Mouse (Mus musculus): ENCODE results near the gene Gadd45a. TPM values are rescaled to one million over a fixed set of nuclear protein-coding genes. Genes with fewer than 3 reads are reported as not detected.

The Gadd45a gene
- polyA plus RNA-seq, 1 experiment from 2014 or later, result 17.6 TPM

GRCm38 (mm10) chr6:67073929-67074328 lies 36.7 kb upstream of the Gadd45a start:
- no peak for ATAC-seq (ENCODE audit: insufficient number of reproducible peaks, low FRiP score, low TSS enrichment, low read depth)

GRCm38 (mm10) chr6:67073446-67073845 lies 36.2 kb upstream of the Gadd45a start:
- ATAC-seq (ENCODE audit: insufficient number of reproducible peaks, low FRiP score, low TSS enrichment, low read depth) (no peak), DNase-seq (ENCODE audit: low spot score) (no peak)
- H3K9ac ChIP-seq (ENCODE audit: low read length), result no peak overlapping the region
- no peak overlapping the region for H3K4me3 ChIP-seq (ENCODE audit: low read depth, low read length)
- H3K9me3 ChIP-seq (ENCODE audit: control insufficient read depth, low read length), result no peaks in the 10 kb centered on the region
- H3K36me3 ChIP-seq (ENCODE audit: control insufficient read depth, insufficient read depth, low read length), result no peaks in the 10 kb centered on the region
- no peaks in the 10 kb centered on the region for H3K27me3 ChIP-seq (ENCODE audit: control insufficient read depth, insufficient read depth, low read length)
- H3K4me1 ChIP-seq (ENCODE audit: control insufficient read depth, insufficient read depth, low read length), result peaks cover 8% of the 10 kb centered on the region; the same call in 1 of the 2 replicates
- 82% methylated on average over 4 of the region's 4 CpGs for WGBS
- H3K27ac ChIP-seq (replicated peaks; ENCODE audit: low read depth, low read length), result no peak overlapping the region
- H3K4me2 ChIP-seq (ENCODE audit: low read depth, severe bottlenecking), result no peak overlapping the region

More at GRCm38 (mm10) chr6:67073929-67074328, 36.7 kb upstream of the Gadd45a start:
- WGBS, result 75% methylated on average over 5 of the region's 5 CpGs
- H3K9me3 ChIP-seq (ENCODE audit: control insufficient read depth, low read length), result no peaks in the 10 kb centered on the region
- DNase-seq (ENCODE audit: low spot score), result no peak
- no peak overlapping the region for H3K4me2 ChIP-seq (ENCODE audit: low read depth, severe bottlenecking)
- H3K27me3 ChIP-seq (ENCODE audit: control insufficient read depth, insufficient read depth, low read length), result no peaks in the 10 kb centered on the region
- H3K9ac ChIP-seq (ENCODE audit: low read length), result no peak overlapping the region
- no peak overlapping the region for H3K4me3 ChIP-seq (ENCODE audit: low read depth, low read length)
- H3K36me3 ChIP-seq (ENCODE audit: control insufficient read depth, insufficient read depth, low read length), result no peaks in the 10 kb centered on the region
- H3K27ac ChIP-seq (replicated peaks; ENCODE audit: low read depth, low read length), result no peak overlapping the region
- peaks cover 8% of the 10 kb centered on the region; the same call in 1 of the 2 replicates for H3K4me1 ChIP-seq (ENCODE audit: control insufficient read depth, insufficient read depth, low read length)

GRCm38 (mm10) chr6:67071615-67072014 lies 34.4 kb upstream of the Gadd45a start:
- H3K9me3 ChIP-seq (ENCODE audit: control insufficient read depth, low read length), result no peaks in the 10 kb centered on the region
- WGBS, result 81% methylated on average over 1 of the region's 1 CpGs
- H3K27me3 ChIP-seq (ENCODE audit: control insufficient read depth, insufficient read depth, low read length), result no peaks in the 10 kb centered on the region
- H3K4me2 ChIP-seq (ENCODE audit: low read depth, severe bottlenecking), result no peak overlapping the region
- H3K27ac ChIP-seq (replicated peaks; ENCODE audit: low read depth, low read length), result no peak overlapping the region
- DNase-seq (ENCODE audit: low spot score) (no peak), ATAC-seq (ENCODE audit: insufficient number of reproducible peaks, low FRiP score, low TSS enrichment, low read depth) (no peak)
- no peaks in the 10 kb centered on the region for H3K36me3 ChIP-seq (ENCODE audit: control insufficient read depth, insufficient read depth, low read length)
- H3K9ac ChIP-seq (ENCODE audit: low read length), result no peak overlapping the region
- H3K4me1 ChIP-seq (ENCODE audit: control insufficient read depth, insufficient read depth, low read length), result no peaks in the 10 kb centered on the region
- no peak overlapping the region for H3K4me3 ChIP-seq (ENCODE audit: low read depth, low read length)

GRCm38 (mm10) chr6:67069800-67070315 lies 32.6 kb upstream of the Gadd45a start:
- no peaks in the 10 kb centered on the region for H3K36me3 ChIP-seq (ENCODE audit: control insufficient read depth, insufficient read depth, low read length)
- H3K4me3 ChIP-seq (ENCODE audit: low read depth, low read length), result no peak overlapping the region
- DNase-seq (ENCODE audit: low spot score) (no peak), ATAC-seq (ENCODE audit: insufficient number of reproducible peaks, low FRiP score, low TSS enrichment, low read depth) (no peak)
- H3K9ac ChIP-seq (ENCODE audit: low read length), result no peak overlapping the region
- WGBS, result 78% methylated on average over 9 of the region's 9 CpGs
- H3K9me3 ChIP-seq (ENCODE audit: control insufficient read depth, low read length), result no peaks in the 10 kb centered on the region
- H3K4me1 ChIP-seq (ENCODE audit: control insufficient read depth, insufficient read depth, low read length), result no peaks in the 10 kb centered on the region
- no peak overlapping the region for H3K4me2 ChIP-seq (ENCODE audit: low read depth, severe bottlenecking)
- H3K27ac ChIP-seq (replicated peaks; ENCODE audit: low read depth, low read length), result no peak overlapping the region
- no peaks in the 10 kb centered on the region for H3K27me3 ChIP-seq (ENCODE audit: control insufficient read depth, insufficient read depth, low read length)

GRCm38 (mm10) chr6:67069219-67069762 lies 32.0 kb upstream of the Gadd45a start:
- Histone ChIP-seq H3K36me3 (ENCODE audit: control insufficient read depth, insufficient read depth, low read length) (no peaks in the 10 kb centered on the region), H3K4me3 (ENCODE audit: low read depth, low read length) (no peak overlapping the region), H3K4me1 (ENCODE audit: control insufficient read depth, insufficient read depth, low read length) (no peaks in the 10 kb centered on the region), H3K4me2 (ENCODE audit: low read depth, severe bottlenecking) (no peak overlapping the region), H3K27ac (replicated peaks; ENCODE audit: low read depth, low read length) (no peak overlapping the region), H3K9ac (ENCODE audit: low read length) (no peak overlapping the region), H3K9me3 (ENCODE audit: control insufficient read depth, low read length) (no peaks in the 10 kb centered on the region), H3K27me3 (ENCODE audit: control insufficient read depth, insufficient read depth, low read length) (no peaks in the 10 kb centered on the region)
- no peak for DNase-seq (ENCODE audit: low spot score)
- 86% methylated on average over 8 of the region's 8 CpGs for WGBS
- ATAC-seq (ENCODE audit: insufficient number of reproducible peaks, low FRiP score, low TSS enrichment, low read depth), result no peak

- no peak overlapping the region for H3K9ac ChIP-seq (ENCODE audit: low read length)
- H3K4me2 ChIP-seq (ENCODE audit: low read depth, severe bottlenecking), result no peak overlapping the region
- WGBS, result 90% methylated on average over 5 of the region's 5 CpGs
- DNase-seq (ENCODE audit: low spot score) (no peak), ATAC-seq (ENCODE audit: insufficient number of reproducible peaks, low FRiP score, low TSS enrichment, low read depth) (no peak)
- H3K27me3 ChIP-seq (ENCODE audit: control insufficient read depth, insufficient read depth, low read length), result no peaks in the 10 kb centered on the region
- H3K4me3 ChIP-seq (ENCODE audit: low read depth, low read length), result no peak overlapping the region
- H3K4me1 ChIP-seq (ENCODE audit: control insufficient read depth, insufficient read depth, low read length), result no peaks in the 10 kb centered on the region
- H3K36me3 ChIP-seq (ENCODE audit: control insufficient read depth, insufficient read depth, low read length), result no peaks in the 10 kb centered on the region
- no peaks in the 10 kb centered on the region for H3K9me3 ChIP-seq (ENCODE audit: control insufficient read depth, low read length)
- H3K27ac ChIP-seq (replicated peaks; ENCODE audit: low read depth, low read length), result no peak overlapping the region
These were observed 22.8 kb upstream of the Gadd45a start for GRCm38 (mm10) chr6:67060057-67060456.

GRCm38 (mm10) chr6:67057991-67058696 lies 20.9 kb upstream of the Gadd45a start:
- no peak for ATAC-seq (ENCODE audit: insufficient number of reproducible peaks, low FRiP score, low TSS enrichment, low read depth)
- Histone ChIP-seq H3K9me3 (ENCODE audit: control insufficient read depth, low read length) (no peaks in the 10 kb centered on the region), H3K27me3 (ENCODE audit: control insufficient read depth, insufficient read depth, low read length) (no peaks in the 10 kb centered on the region), H3K4me3 (ENCODE audit: low read depth, low read length) (no peak overlapping the region), H3K36me3 (ENCODE audit: control insufficient read depth, insufficient read depth, low read length) (no peaks in the 10 kb centered on the region), H3K4me2 (ENCODE audit: low read depth, severe bottlenecking) (no peak overlapping the region), H3K4me1 (ENCODE audit: control insufficient read depth, insufficient read depth, low read length) (no peaks in the 10 kb centered on the region), H3K9ac (ENCODE audit: low read length) (no peak overlapping the region), H3K27ac (replicated peaks; ENCODE audit: low read depth, low read length) (no peak overlapping the region)
- WGBS, result 89% methylated on average over 7 of the region's 7 CpGs
- DNase-seq (ENCODE audit: low spot score), result no peak

GRCm38 (mm10) chr6:67057574-67057973 lies 20.3 kb upstream of the Gadd45a start:
- H3K9ac ChIP-seq (ENCODE audit: low read length), result no peak overlapping the region
- DNase-seq (ENCODE audit: low spot score), result no peak
- no peak overlapping the region for H3K27ac ChIP-seq (replicated peaks; ENCODE audit: low read depth, low read length)
- no peaks in the 10 kb centered on the region for H3K4me1 ChIP-seq (ENCODE audit: control insufficient read depth, insufficient read depth, low read length)
- H3K4me3 ChIP-seq (ENCODE audit: low read depth, low read length), result no peak overlapping the region
- no peak for ATAC-seq (ENCODE audit: insufficient number of reproducible peaks, low FRiP score, low TSS enrichment, low read depth)
- H3K27me3 ChIP-seq (ENCODE audit: control insufficient read depth, insufficient read depth, low read length), result no peaks in the 10 kb centered on the region
- H3K9me3 ChIP-seq (ENCODE audit: control insufficient read depth, low read length), result no peaks in the 10 kb centered on the region
- WGBS, result 85% methylated on average over 5 of the region's 5 CpGs
- H3K36me3 ChIP-seq (ENCODE audit: control insufficient read depth, insufficient read depth, low read length), result no peaks in the 10 kb centered on the region
- no peak overlapping the region for H3K4me2 ChIP-seq (ENCODE audit: low read depth, severe bottlenecking)

All from limb, embryonic 11.5 days (tissue).